Mouse (Mus musculus) lung, postnatal 0 days (tissue): Measurements from ENCODE around the gene Ddo.

ENCODE experiments used
- CTCF ChIP-seq: IDR thresholded peaks from 2 replicates; pipeline ENCODE4 v1.5.1; 2016; ENCODE audit warnings: antibody characterized with exemption, mild to moderate bottlenecking
- EP300 ChIP-seq: IDR thresholded peaks from 2 replicates; pipeline ENCODE4 v1.6.1; 2016; ENCODE audit warnings: antibody characterized with exemption, mild to moderate bottlenecking, control low read depth

- TF ChIP-seq CTCF (peak; percentile 80), EP300 (no peak)
Observed at GRCm38 (mm10) chr10:40629140-40629539, 671 bp upstream of the Ddo start.
